Mouse (Mus musculus) olfactory bulb, adult 2 months (tissue): ENCODE results near the gene Hnrnpa2b1.

Experiments used
- CTCF ChIP-seq: fragments of 200-500 bp; IDR thresholded peaks from 2 replicates; pipeline ENCODE4 v1.5.1; 2012; ENCODE audit warnings: low read depth, mild to moderate bottlenecking, low read length, moderate library complexity; ENCODE audit not compliant: insufficient read depth
- POLR2A ChIP-seq: fragments of 200-500 bp; IDR thresholded peaks from 2 replicates; pipeline ENCODE4 v1.6.1; 2012; ENCODE audit warnings: mild to moderate bottlenecking, low read depth, low read length, moderate library complexity; ENCODE audit not compliant: insufficient read depth

DNA sequence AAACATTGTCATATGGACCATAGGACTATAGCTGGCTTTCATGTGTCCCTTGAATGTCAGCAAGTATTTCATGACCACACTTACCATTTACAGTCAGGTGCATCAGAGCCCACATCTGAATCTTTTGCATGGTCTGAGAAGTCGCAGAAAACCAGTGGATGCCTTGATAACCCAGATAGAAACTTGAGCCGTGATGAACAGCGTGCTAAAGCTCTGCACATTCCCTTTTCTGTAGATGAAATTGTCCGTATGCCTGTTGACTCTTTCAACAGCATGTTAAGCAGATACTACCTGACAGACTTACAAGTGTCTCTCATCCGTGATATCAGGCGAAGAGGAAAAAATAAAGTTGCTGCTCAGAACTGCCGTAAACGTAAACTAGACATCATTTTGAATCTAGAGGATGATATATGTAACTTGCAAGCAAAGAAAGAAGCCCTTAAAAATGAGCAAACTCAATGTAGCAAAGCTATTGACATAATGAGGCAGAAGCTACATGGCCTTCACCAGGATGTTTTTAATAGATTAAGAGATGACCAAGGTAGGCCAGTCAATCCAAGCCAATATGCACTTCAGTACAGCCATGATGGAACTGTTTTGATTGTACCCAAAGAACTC, 11.8 kb downstream of the Hnrnpa2b1 start:
- TF ChIP-seq CTCF (no peak), POLR2A (no peak)
